Mouse (Mus musculus): ENCODE measurements around the gene Nek11. TPM values are rescaled to one million over a fixed set of nuclear protein-coding genes. Genes with fewer than 3 reads are reported as not detected.
"Not testable (repeated sequence)": the region's sequence is repeated elsewhere in the genome, so short reads cannot be mapped to it uniquely, and the experiment has no call there.

Nek11 gene
- polyA plus RNA-seq, 1 experiment from 2014 or later = 0.18 TPM

DNA sequence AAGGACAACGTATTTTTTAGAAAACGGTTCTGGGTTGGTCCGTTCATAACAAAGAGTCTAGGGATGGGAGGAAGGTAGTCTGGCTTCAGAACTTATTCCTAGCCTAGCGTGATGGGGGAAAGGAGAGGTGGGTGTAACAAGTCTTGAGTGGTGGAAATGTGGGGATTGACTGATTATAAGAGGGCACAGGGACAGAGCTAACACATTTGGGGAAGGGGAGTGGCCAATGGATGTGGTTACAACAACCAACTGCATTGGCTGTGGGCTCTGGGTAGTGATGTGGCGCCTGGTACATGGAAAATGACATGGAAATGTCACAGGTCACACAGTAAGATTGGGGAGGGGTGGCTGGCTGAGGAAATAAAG, 263.3 kb downstream of the Nek11 start:
- ATAC-seq (ENCODE audit: low FRiP score, low TSS enrichment) (peak; percentile 24), DNase-seq (ENCODE audit: low spot score) (no peak)
- 0 out of 2 replicates have a peak, but pooled peaks cover 5% of the 10 kb centered on the region for H3K4me1 ChIP-seq (replicated peaks; ENCODE audit: control insufficient read depth, insufficient read depth)
- 20% methylated on average over 5 of the region's 5 CpGs for WGBS
- peak overlapping the region; percentile 79 for H3K4me3 ChIP-seq (ENCODE audit: low read depth, low read length)
- no peak overlapping the region; the same call in 1 of the 2 replicates for H3K9ac ChIP-seq (ENCODE audit: low read length)
- H3K27ac ChIP-seq (replicated peaks) = peak overlapping the region; percentile 86; the same call in 1 of the 2 replicates
- H3K27me3 ChIP-seq (ENCODE audit: control insufficient read depth, insufficient read depth, low read length) = no peaks in the 10 kb centered on the region
- no peaks in the 10 kb centered on the region for H3K36me3 ChIP-seq (ENCODE audit: control insufficient read depth, insufficient read depth, low read length)
- no peaks in the 10 kb centered on the region for H3K9me3 ChIP-seq (ENCODE audit: control insufficient read depth, low read length)
- TF ChIP-seq CTCF (IDR thresholded peaks at IDR 0.05; ENCODE audit: low read depth) (no peak), EP300 (optimal IDR thresholded peaks at IDR 0.05) (no peak)
- peak overlapping the region; percentile 90 for H3K4me2 ChIP-seq (replicated peaks; ENCODE audit: low read depth)

DNA sequence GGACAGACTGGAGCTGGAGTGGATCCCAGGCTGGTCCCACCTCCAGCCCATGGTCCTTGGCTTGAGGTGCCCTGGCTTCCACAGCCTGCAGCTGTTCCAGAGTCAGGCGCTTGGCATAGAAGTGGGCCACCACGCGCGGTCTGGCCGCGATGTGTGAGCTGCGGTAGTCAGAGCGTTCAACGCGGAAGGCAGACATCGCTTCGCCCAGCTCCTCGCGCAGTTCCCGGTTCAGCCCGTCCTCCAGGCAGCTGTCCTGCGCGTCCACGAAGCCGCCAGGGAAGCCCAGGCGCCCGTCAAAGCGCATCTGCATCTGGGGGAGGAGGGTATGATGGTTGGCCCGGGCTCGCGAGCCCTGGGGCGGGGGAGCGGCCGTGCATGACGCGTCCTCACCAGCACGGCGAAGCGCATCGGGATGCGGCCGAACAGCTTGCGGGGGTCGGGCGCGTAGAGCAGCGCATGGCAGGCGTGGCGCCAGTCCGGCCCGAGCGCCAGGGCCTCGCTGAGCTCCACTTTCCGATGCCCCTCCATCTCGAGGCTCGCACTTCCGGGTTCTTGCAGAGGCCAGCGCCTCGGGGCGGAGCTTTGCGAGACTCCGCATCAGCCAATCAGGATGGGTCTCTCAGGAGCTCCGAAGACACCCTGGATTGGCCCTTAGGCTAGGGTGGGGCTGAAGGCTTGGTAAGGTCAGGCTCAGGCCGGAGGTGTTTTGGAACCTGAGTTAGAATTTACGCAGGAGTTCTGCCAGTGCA, 263.9 kb downstream of the Nek11 start, which contains the start of gene Nudt16:
Gene Nudt16 (minus strand): TSS at position 572 of the 749 bp plus-strand sequence.
- Histone ChIP-seq H3K9me3 (ENCODE audit: control insufficient read depth, low read length) (no peaks in the 10 kb centered on the region), H3K9ac (ENCODE audit: low read length) (peak within 1 kb of the TSS; percentile 78), H3K4me3 (ENCODE audit: low read depth, low read length) (peak within 1 kb of the TSS; percentile 79), H3K36me3 (ENCODE audit: control insufficient read depth, insufficient read depth, low read length) (no peaks in the 10 kb centered on the region), H3K27ac (replicated peaks) (peak within 1 kb of the TSS; percentile 86), H3K4me2 (replicated peaks; ENCODE audit: low read depth) (peak within 1 kb of the TSS; percentile 90), H3K4me1 (replicated peaks; ENCODE audit: control insufficient read depth, insufficient read depth) (0 out of 2 replicates have a peak, but pooled peaks cover 5% of the 10 kb centered on the region), H3K27me3 (ENCODE audit: control insufficient read depth, insufficient read depth, low read length) (no peaks in the 10 kb centered on the region)
- WGBS = under 1% methylated on average over 56 of the region's 60 CpGs
- ATAC-seq (ENCODE audit: low FRiP score, low TSS enrichment) (peak; percentile 99), DNase-seq (ENCODE audit: low spot score) (peak; percentile 93)
- TF ChIP-seq EP300 (optimal IDR thresholded peaks at IDR 0.05) = no peak
- TF ChIP-seq CTCF (IDR thresholded peaks at IDR 0.05; ENCODE audit: low read depth) = no peak

DNA sequence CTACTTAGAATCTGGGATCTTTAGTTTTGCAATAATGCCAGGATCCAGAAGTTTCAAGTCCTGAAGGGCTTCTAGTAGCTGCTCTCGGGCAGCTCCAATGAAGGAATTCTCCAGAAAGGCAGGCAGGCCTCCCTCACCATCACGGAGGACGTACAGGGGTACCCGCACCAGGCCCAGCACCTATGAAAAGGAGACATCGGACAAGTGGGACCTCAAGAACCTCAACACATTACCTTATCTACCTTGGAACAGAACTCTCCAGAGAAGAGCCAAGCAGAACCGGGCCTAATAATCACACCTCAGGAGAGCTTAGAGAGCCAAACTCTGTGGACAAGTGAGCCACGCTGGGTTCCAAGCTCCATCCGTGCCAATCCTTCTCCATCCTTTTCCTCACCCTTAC, 265.0 kb downstream of the Nek11 start:
- Histone ChIP-seq H3K9me3 (ENCODE audit: control insufficient read depth, low read length) (no peaks in the 10 kb centered on the region), H3K4me1 (replicated peaks; ENCODE audit: control insufficient read depth, insufficient read depth) (0 out of 2 replicates have a peak, but pooled peaks cover 5% of the 10 kb centered on the region), H3K4me2 (replicated peaks; ENCODE audit: low read depth) (peak overlapping the region; percentile 90), H3K27ac (replicated peaks) (no peak overlapping the region), H3K36me3 (ENCODE audit: control insufficient read depth, insufficient read depth, low read length) (no peaks in the 10 kb centered on the region), H3K9ac (ENCODE audit: low read length) (no peak overlapping the region), H3K27me3 (ENCODE audit: control insufficient read depth, insufficient read depth, low read length) (no peaks in the 10 kb centered on the region), H3K4me3 (ENCODE audit: low read depth, low read length) (no peak overlapping the region)
- WGBS = 95% methylated on average over 8 of the region's 8 CpGs
- ATAC-seq (ENCODE audit: low FRiP score, low TSS enrichment) (no peak), DNase-seq (ENCODE audit: low spot score) (peak; percentile 11)
- no peak for TF ChIP-seq CTCF (IDR thresholded peaks at IDR 0.05; ENCODE audit: low read depth)
- no peak for TF ChIP-seq EP300 (optimal IDR thresholded peaks at IDR 0.05)

DNA sequence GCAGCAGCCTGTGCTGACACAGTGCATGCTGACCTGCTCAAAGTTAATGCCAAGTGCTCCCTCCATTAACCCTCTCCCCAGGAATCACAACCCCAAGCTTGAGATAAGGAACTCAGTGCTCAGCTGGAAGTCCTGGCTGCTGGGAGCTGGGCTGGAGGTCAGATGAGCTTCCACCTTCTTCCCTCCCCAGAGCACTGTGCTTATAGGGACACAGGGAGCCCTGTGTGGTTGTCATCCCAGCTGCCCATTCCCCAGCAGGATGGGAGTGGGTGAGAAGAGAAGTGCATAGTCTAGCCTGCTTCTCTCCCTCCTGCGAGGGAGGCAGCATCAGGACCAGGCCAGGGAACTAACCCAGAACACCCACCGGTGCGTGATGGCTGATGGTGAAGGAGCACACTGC, 270.1 kb downstream of the Nek11 start:
- not testable (repeated sequence) for H3K27me3 ChIP-seq (ENCODE audit: control insufficient read depth, insufficient read depth, low read length); H3K4me3 ChIP-seq (ENCODE audit: low read depth, low read length); H3K4me2 ChIP-seq (replicated peaks; ENCODE audit: low read depth); H3K9me3 ChIP-seq (ENCODE audit: control insufficient read depth, low read length); H3K4me1 ChIP-seq (replicated peaks; ENCODE audit: control insufficient read depth, insufficient read depth); H3K36me3 ChIP-seq (ENCODE audit: control insufficient read depth, insufficient read depth, low read length); ATAC-seq (ENCODE audit: low FRiP score, low TSS enrichment); H3K9ac ChIP-seq (ENCODE audit: low read length); DNase-seq (ENCODE audit: low spot score); H3K27ac ChIP-seq (replicated peaks)
- 64% methylated on average over 3 of the region's 3 CpGs for WGBS

Other genes with a start within 250 kb of the Nek11 start
- gene Aste1, start 132 bp downstream of the Nek11 start, polyA plus RNA-seq (2015; fragmentation: Nextera tagmentation; extraction: Ambion mirVana) = 7.3 and 8.1 TPM in 2 replicates
- 33.2 and 36.6 TPM in 2 replicates for gene Atp2c1, start 131.8 kb upstream of the Nek11 start, polyA plus RNA-seq (2015; fragmentation: Nextera tagmentation; extraction: Ambion mirVana)
- gene Pik3r4, start 247.5 kb upstream of the Nek11 start, polyA plus RNA-seq (2015; fragmentation: Nextera tagmentation; extraction: Ambion mirVana) = 10.0 and 10.4 TPM in 2 replicates

All from stomach, postnatal 0 days (tissue).